Mouse (Mus musculus) adipocyte (in vitro differentiated cells): ENCODE data around the gene Dnaja2.

Experiments
- DNase-seq: peaks from one replicate; pipeline ENCODE4 v3.0.0-alpha.2; 2016; ENCODE audit warnings: low spot score

Gene Dnaja2

DNA sequence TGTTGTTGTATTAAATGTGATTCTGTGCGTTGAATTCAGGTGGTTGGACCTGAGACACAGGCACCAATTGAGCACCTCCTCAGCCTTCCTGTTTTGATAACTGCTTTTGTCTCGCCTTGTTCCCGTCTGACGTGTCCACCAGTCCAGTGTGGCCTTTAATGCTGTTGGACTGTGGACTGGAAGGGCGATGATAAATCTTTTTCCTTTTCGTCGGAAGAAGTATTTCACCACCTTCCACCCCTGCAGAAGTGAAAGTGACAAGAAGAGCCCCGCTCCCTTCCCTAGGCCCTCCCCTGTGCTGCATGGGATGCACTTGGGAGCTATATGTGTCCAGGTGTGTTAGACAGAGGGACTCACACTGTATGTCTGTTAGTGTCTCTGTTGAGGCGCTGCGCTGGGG lies 54.7 kb downstream of the Dnaja2 start:
- no peak for DNase-seq

DNA sequence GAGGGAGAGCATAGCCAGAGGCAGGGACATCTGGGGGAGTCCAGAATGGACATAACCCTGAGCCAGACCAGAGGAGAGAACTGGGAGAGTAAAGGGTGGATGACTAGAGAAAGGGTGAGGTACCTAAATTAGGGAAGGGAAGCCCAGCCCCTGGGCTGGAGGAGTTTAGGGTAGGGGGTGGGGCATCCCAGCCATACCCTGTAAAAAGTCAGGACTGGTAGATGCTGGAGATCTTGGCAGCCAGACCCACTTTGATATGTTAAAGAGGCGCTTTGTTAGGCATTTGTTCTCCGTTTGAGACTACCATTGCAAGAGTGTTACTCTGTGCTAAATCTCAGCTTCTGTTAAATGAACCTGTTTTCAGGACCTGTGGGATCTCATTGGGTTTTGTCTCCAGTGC lies 56.6 kb downstream of the Dnaja2 start:
- no peak for DNase-seq

DNA sequence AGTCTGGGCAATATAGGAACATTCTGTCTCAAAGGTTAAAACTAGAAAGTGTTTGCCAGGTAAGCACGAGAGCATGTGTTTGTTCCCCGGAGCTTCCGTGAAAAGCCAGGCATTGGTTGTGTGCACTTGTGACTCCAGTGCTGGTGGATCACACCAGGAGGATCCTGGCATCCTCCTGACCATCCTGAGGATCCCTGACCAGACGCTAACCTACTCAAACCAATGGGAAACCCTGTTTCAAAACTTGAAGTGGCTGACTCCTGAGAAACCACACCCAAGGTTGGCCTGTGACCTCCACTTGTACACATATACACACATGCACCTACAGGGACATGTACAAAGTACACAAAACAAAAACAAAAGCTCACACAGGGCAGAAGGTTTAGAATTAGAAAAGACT lies 58.4 kb downstream of the Dnaja2 start:
- DNase-seq, result no peak

DNA sequence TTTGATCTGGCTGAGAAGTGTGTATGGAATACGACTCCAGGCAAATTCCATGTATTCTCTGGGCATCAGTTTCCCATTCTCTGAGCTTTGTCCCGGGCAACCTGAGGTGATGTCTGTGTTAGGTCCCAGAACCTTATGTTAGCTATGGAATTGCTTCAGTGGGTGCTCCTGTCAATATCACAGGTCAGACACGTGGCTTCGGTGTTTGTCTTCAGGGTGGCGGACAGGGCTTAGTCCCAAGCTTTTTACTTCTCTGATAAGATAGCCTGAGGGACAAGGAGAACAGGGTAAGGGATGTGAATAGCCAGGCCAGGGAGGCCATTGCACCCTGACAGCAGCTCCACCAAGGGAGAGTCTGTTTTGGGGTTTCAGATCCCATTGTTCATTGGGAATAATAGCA lies 59.0 kb downstream of the Dnaja2 start:
- no peak for DNase-seq

DNA sequence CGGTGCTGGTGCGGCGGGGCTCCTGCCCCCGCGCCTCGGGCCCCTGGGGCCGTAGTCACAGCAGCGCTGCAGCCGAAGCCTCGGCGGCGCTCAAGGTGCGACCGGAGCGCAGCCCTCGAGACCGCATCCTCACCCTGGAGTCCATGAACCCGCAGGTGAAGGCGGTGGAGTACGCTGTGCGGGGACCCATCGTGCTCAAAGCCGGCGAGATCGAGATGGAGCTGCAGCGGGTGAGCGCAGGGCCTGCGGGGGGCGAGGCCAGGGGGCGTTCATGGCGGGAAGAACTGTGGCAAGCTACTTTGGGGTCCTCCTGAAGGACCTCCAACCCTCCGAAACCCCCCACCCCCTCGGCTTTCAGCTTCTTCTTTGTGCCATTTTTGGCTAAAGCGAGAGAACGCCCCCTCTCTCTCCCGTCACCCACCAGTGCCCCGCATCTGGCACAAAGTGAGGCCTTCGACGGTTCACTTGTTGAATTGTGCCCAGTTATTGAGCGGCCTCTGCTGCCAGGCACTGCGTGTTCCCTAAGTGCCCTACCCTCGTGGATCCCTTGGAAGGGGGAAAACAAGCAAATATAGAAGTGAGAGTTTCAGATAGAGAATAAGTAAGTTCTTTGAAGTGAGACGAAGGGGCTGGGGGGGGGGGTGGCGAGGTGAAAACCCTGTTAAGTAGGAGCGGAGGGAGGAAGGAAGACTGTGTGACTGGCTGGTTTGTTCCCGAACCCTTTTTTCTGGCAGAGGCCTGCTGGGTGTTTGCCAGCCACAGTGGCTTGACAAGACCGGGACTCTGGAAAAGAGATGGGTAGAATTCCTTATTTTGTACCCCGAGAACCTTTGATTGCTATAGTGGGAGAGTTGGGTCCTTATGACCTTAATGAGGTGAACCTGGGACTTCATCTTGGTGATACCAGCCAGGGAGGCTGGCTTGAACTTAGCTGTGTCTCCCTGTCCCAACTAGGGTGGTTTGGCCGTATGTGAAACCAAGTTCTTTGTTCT lies 61.9 kb downstream of the Dnaja2 start:
- DNase-seq, result no peak

DNA sequence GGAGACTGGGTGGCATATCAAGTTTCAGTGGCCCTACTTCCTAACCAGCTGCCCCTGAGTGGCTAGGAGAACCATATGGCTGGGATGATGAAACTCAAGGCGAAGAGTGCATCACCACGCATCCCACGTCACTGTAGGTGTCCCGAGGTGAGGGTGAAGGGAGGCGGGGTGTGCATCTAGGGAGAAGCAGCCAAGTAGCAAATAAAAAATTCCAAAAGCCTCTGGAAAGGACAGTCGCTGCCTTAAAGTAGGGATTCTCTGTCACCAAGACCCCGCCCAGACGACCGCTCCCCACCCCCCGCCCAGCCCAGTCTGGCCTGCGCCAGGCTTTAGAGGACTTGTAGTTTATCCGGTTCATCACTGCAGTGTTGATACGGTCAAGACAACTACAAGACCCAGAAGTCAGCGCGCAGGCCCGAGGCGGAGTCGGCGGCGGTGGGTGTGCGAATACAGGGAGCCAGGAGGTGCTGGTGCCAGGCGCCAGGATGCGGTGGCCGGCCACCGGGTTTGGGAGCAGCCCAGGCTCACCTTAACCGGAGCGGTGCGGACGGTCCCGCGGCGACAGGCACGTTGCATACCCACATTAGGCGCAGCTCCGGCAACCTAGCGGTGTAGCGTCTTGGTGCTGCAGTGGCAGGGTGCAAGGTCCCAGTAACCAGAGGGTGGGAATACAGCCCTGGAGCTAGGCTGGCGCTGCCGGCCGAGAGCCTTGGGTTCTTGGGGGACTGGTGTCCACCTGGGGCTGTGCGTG lies 62.8 kb downstream of the Dnaja2 start, which contains the start of gene Gpt2:
Gene Gpt2 (plus strand): TSS at position 452 of the 751 bp plus-strand sequence.
- peak; percentile 96 for DNase-seq

DNA sequence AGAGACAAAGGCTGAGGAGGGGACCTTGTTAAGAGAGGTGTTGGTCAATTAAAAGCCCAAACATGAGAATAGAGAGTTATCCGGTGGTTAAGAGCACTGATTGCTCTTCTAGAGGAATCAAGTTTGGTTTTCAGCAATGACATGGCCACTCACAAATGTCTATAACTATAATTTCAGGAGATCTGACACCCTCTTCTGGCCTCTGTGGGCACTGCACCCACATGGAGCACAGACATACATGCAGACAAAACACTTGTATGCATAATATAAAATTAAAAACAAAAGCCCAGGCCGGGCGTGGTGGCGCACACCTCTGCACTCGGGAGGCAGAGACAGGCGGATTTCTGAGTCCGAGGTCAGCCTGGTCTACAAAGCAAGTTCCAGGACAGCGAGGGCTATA lies 65.6 kb downstream of the Dnaja2 start:
- no peak for DNase-seq

DNA sequence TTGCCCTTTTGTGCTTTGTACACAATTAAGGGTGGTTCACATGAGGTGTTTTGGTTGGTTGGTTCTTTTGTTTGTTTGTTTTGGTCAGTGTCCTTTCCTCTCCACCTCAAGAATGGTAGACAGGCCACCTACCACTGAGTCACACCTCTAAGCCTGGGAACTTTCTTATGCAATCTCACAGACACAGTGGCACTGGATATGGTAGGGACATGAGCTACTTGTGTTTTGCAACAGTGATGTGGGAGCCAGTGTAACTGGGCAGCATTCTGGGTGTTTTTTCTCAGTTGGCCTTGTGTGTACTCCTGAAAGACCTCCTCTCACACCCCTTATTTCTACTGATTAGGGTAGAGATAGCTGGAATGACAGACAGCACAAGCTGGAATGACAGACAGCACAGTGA lies 66.5 kb downstream of the Dnaja2 start:
- peak; percentile 69 for DNase-seq

DNA sequence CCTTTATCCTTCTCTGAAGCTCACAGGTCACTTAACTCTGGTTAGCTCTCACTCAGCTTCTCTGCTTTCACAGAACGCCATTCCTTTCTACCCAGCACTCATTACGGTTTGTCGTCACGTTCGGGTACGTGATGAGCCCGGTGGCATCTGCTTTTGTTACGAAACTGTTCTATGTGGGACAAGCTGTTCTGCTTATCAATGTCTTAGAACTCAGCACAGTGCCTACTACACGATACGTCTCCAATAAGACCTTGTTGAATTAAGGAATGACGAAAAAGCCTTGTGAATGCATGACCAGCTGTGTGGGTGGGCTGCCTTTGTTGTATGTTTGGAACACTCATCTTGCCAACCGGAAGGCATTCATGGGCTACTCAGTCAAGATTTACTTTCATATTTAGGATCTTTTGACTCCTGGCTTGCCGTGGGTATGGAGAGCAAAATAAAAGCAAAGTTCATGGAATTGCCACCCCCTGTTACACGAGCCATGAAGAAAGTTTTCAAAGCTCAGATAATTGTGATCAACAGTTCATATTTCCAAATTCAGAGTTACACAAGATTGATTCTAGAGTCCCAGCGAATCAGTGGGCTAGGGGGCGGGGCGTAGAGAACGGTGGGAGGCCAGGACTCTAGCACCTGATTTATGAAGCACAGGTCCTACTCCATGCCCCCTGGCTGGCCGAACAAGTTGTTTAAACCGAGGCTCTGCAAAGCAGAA lies 67.1 kb downstream of the Dnaja2 start:
- DNase-seq, result peak; percentile 41
